Mouse (Mus musculus) hindbrain, embryonic 15.5 days (tissue): ENCODE data around the gene Nfix. TPM values are rescaled to one million over a fixed set of nuclear protein-coding genes. Genes with fewer than 3 reads are reported as not detected.

Experiments used
- ATAC-seq: fragments of 200-750 bp; cut with Nextera tagmentation; 2 replicates; pipeline ENCODE4 v1.8.0; 2017; ENCODE audit warnings: low read depth, moderate number of reproducible peaks, moderate TSS enrichment; ENCODE audit not compliant: low FRiP score
- H3K27ac ChIP-seq: fragments of 300-500 bp; sonication (generic); replicated peaks from 2 replicates; pipeline ENCODE4 v1.5.1; 2015; ENCODE audit warnings: mild to moderate bottlenecking, inconsistent platforms
- H3K27me3 ChIP-seq: fragments of 300-500 bp; sonication (generic); 2 replicates; pipeline ENCODE4 v1.6.1; 2015; ENCODE audit warnings: control low read depth, inconsistent platforms
- H3K36me3 ChIP-seq: fragments of 300-500 bp; sonication (generic); 2 replicates; pipeline ENCODE4 v1.6.1; 2015; ENCODE audit warnings: control low read depth, inconsistent platforms
- H3K4me1 ChIP-seq: fragments of 300-500 bp; sonication (generic); replicated peaks from 2 replicates; pipeline ENCODE4 v1.6.1; 2015; ENCODE audit warnings: control low read depth, inconsistent platforms
- H3K4me2 ChIP-seq: fragments of 300-500 bp; sonication (generic); 2 replicates; pipeline ENCODE4 v1.6.1; 2015; ENCODE audit warnings: moderate library complexity, mild to moderate bottlenecking, inconsistent platforms
- H3K4me3 ChIP-seq: fragments of 300-500 bp; sonication (generic); 2 replicates; pipeline ENCODE4 v1.5.1; 2015; ENCODE audit warnings: mild to moderate bottlenecking, inconsistent platforms
- H3K9ac ChIP-seq: fragments of 300-500 bp; sonication (generic); 2 replicates; pipeline ENCODE4 v1.6.1; 2015; ENCODE audit warnings: inconsistent platforms
- H3K9me3 ChIP-seq: fragments of 300-500 bp; sonication (generic); 2 replicates; pipeline ENCODE4 v1.6.1; 2016; ENCODE audit warnings: control low read depth, inconsistent platforms
- WGBS: fragments of 180-500 bp; shearing (Covaris S2); methylation state at CpG from one replicate; pipeline ENCODE4 v1.1.7; 2015; 5-methylcytosine and 5-hydroxymethylcytosine counted together
- polyA plus RNA-seq: library from polyadenylated mRNA; unstranded; fragments of >200 nt; fragmentation: Nextera tagmentation; extraction: Ambion mirVana; gene quantifications from 2 replicates; pipeline ENCODE4 v1.2.1, GENCODE M21; 2015

The Nfix gene
- polyA plus RNA-seq, 1 experiment from 2014 or later, result 87.6 TPM

DNA sequence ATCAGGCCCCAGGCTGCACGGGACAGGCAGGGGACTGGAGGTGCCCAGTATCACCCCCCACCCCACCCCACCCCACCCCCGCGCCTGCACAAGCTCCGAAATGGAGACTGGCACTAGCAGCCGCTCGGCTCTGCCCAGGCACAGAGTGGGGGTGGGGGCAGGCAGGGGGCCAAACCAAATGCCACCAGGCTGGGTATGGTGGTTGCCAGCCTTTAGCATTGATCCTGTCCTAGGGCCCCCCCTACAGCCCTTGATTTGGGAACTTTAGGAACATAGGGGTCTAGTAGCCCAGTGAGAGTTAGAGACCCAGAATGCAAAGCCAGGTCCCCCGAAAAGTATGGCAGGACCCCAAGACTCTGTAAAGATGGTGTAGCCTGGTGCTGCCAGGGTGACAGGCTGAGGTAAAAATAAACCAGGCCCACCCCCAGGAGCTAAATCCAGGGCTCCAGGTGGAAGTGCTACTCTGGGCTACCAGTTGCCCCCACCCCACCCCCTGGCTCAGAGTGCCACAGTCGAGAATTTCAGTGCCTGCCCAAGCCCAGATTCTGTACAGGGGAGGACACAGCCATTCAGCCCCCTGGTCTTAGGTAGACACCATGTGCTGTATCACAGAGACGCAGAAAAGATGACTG lies 10.2 kb downstream of the Nfix start:
- Histone ChIP-seq H3K4me1 (peaks cover 85% of the 10 kb centered on the region), H3K4me3 (no peak overlapping the region), H3K9ac (no peak overlapping the region), H3K27ac (peak overlapping the region; percentile 65), H3K9me3 (no peaks in the 10 kb centered on the region), H3K36me3 (no peaks in the 10 kb centered on the region), H3K27me3 (peaks cover 76% of the 10 kb centered on the region), H3K4me2 (peak overlapping the region; percentile 17)
- WGBS, result 56% methylated on average over 9 of the region's 9 CpGs
- 0 out of 2 replicates have a peak, but pooled peaks have one; percentile 2 for ATAC-seq

- no peak for ATAC-seq
- Histone ChIP-seq H3K4me3 (no peak overlapping the region), H3K27me3 (peaks cover 76% of the 10 kb centered on the region), H3K4me1 (peaks cover 85% of the 10 kb centered on the region), H3K9ac (no peak overlapping the region), H3K4me2 (peak overlapping the region; percentile 17), H3K36me3 (no peaks in the 10 kb centered on the region), H3K9me3 (no peaks in the 10 kb centered on the region), H3K27ac (peak overlapping the region; percentile 65)
- 40% methylated on average over 5 of the region's 5 CpGs for WGBS
These were observed 10.8 kb downstream of the Nfix start for GRCm38 (mm10) chr8:84789345-84789744.

DNA sequence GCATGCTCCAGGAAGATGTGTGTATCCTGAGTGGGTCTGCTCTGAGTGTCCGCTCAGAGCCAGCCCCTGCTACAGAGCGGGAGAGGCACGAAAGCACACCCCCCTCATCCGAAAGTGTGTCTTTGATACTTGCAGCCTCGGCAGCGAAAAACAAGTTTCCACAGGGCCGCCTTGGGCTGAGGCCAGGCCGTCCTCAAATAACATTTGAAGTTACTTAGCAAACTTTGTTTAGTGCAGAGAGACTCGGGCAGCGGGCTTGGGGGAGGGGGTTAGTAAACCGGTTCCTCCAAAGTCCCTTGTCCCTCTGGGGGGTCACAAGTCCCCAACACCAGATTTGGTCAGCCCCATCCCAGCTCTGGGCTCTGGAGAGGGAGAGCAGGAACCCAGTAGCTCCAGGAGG lies 11.2 kb downstream of the Nfix start:
- WGBS, result 14% methylated on average over 11 of the region's 11 CpGs
- no peak overlapping the region for H3K4me3 ChIP-seq
- H3K27me3 ChIP-seq, result peaks cover 74% of the 10 kb centered on the region
- H3K36me3 ChIP-seq, result no peaks in the 10 kb centered on the region
- no peak overlapping the region for H3K4me2 ChIP-seq
- H3K4me1 ChIP-seq, result peaks cover 86% of the 10 kb centered on the region
- no peak overlapping the region for H3K9ac ChIP-seq
- H3K27ac ChIP-seq, result peak overlapping the region; percentile 65
- no peaks in the 10 kb centered on the region for H3K9me3 ChIP-seq
- no peak for ATAC-seq

DNA sequence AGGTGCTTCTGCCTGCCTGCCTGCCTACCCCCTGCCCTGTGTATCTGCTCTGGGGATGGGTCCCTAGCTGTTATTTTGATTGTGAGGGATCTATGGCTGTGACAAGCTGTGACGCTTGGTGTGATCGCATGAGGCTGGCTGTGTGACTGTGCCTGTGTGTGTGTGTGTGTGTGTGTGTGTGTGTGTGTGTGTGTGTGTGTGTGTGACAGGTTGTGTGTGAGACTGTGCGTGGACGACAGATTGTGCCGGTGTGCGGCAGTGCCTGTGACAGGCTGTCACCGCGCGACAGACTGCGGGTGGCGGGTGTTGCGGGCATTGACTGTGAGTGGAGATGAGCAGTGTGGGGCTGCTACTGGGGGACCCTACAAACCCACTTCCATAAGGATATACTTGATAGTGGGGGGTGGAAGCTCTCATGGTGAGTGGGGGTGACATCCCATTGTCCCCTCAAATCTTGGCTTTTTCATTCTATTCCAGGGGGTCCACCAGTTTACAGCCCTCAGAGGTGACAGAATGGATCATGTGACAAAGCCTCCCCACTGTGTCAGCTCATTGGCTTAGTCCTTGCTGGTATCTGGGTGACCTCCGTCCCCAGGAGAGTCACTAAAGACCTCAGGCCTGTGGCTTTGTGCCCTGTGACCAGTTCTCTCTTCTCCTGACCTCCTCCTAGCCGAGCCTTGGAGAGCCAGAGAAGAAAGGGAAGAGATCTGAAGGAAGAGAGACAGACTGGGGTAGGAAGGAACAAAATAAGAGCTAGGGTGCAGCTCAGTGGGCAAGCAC lies 12.4 kb downstream of the Nfix start:
- Histone ChIP-seq H3K36me3 (no peaks in the 10 kb centered on the region), H3K27me3 (peaks cover 77% of the 10 kb centered on the region), H3K4me3 (no peak overlapping the region), H3K9ac (no peak overlapping the region), H3K4me1 (peaks cover 78% of the 10 kb centered on the region), H3K27ac (0 out of 2 replicates have a peak overlapping the region, but pooled peaks have one; percentile 65), H3K9me3 (no peaks in the 10 kb centered on the region), H3K4me2 (no peak overlapping the region)
- no peak for ATAC-seq
- 15% methylated on average over 14 of the region's 14 CpGs for WGBS

DNA sequence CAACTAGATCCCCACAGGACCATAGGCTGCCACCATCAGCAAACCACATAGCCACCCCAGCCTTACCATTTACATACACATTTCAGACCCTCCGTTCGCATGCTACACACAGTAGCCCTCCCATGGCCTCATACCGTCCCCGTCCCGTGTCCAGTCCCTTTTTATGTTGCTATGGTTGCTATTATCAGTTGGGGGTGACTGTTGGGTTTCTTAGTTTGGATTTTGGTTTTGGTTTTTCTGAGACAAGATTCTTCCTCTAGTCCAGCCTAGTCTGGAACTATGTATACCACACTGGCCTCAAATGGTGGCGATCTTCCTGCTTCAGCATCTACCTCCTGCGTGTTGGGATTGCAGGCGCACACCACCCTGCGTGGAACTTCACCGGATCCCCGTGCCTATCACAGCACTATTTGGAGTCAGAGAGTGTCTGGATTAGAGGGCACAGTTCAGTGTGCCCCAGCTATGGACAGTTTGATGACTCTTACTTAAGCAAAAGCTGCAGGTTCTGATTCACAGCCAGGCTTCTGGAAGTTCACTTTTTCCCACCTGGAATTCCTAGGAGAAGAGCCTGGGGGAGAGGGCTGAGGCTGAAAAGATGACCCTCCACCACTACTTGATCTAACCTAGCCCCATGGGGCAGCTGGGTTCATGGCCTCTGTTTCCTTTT lies 13.2 kb downstream of the Nfix start:
- WGBS, result 15% methylated on average over 11 of the region's 11 CpGs
- peak overlapping the region; percentile 18 for H3K4me2 ChIP-seq
- no peak for ATAC-seq
- no peaks in the 10 kb centered on the region for H3K36me3 ChIP-seq
- peak overlapping the region; percentile 31; the same call in 1 of the 2 replicates for H3K27ac ChIP-seq
- H3K9me3 ChIP-seq, result no peaks in the 10 kb centered on the region
- peaks cover 77% of the 10 kb centered on the region for H3K27me3 ChIP-seq
- H3K9ac ChIP-seq, result no peak overlapping the region
- no peak overlapping the region for H3K4me3 ChIP-seq
- peaks cover 73% of the 10 kb centered on the region for H3K4me1 ChIP-seq

GRCm38 (mm10) chr8:84785756-84786677 lies 14.1 kb downstream of the Nfix start:
- H3K9ac ChIP-seq, result no peak overlapping the region
- ATAC-seq, result no peak
- peak overlapping the region; percentile 50 for H3K4me2 ChIP-seq
- H3K27me3 ChIP-seq, result peaks cover 85% of the 10 kb centered on the region
- no peak overlapping the region for H3K4me3 ChIP-seq
- peaks cover 76% of the 10 kb centered on the region for H3K4me1 ChIP-seq
- H3K9me3 ChIP-seq, result no peaks in the 10 kb centered on the region
- H3K27ac ChIP-seq, result peak overlapping the region; percentile 31
- WGBS, result 7% methylated on average over 38 of the region's 38 CpGs
- H3K36me3 ChIP-seq, result no peaks in the 10 kb centered on the region

GRCm38 (mm10) chr8:84785506-84785755 lies 14.7 kb downstream of the Nfix start:
- no peak for ATAC-seq
- no peaks in the 10 kb centered on the region for H3K9me3 ChIP-seq
- peak overlapping the region; percentile 50 for H3K4me2 ChIP-seq
- peaks cover 84% of the 10 kb centered on the region for H3K27me3 ChIP-seq
- 0 out of 2 replicates have a peak overlapping the region, but pooled peaks have one; percentile 31 for H3K27ac ChIP-seq
- H3K4me1 ChIP-seq, result peaks cover 70% of the 10 kb centered on the region
- no peak overlapping the region for H3K4me3 ChIP-seq
- H3K9ac ChIP-seq, result no peak overlapping the region
- H3K36me3 ChIP-seq, result no peaks in the 10 kb centered on the region
- WGBS, result 16% methylated on average over 11 of the region's 11 CpGs

DNA sequence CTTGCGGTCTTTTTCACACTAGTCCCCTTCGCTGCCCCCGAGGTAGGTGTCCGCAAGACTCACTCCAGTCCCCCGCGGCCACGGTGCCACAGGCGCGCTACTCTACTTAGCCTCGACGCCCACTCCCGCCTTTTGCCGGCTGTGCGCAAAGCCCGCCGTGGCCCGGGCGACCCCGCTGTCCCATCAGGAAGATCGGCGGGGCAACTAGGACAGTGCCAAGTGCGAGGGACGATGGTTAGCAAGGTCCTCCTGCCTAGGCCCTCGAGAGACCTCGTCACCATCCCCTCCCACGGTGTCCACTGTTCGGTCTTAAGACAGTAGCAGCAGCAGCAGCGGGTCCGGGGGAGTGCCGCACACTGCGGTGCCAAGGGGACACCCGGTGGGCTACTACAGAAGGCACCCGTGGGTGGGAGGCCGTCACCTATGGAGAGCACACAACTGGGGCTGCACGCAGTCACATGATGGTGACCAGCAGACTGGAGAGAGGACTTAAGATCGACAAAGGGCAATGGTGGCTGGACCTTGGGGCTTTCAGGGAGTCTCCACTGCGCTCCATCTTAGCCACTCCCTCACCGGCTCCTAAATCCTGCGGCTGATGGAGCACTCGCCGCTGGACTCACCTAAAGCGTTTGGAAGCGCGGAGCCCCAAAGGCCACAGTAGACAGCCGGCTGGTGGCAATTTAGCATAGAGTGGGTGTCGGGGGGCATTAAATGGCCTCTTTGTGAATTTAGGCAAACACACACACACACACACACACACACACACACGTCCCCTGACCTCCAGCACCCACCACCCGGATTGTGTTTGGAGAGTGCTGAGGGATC lies 15.3 kb downstream of the Nfix start:
- Histone ChIP-seq H3K9ac (peak overlapping the region; percentile 7; the same call in 1 of the 2 replicates), H3K9me3 (no peaks in the 10 kb centered on the region), H3K36me3 (no peaks in the 10 kb centered on the region), H3K27ac (peak overlapping the region; percentile 6; the same call in 1 of the 2 replicates), H3K27me3 (peaks cover 79% of the 10 kb centered on the region), H3K4me2 (peak overlapping the region; percentile 50), H3K4me1 (peaks cover 65% of the 10 kb centered on the region), H3K4me3 (peak overlapping the region; percentile 20)
- 3% methylated on average over 48 of the region's 48 CpGs for WGBS
- ATAC-seq, result no peak

DNA sequence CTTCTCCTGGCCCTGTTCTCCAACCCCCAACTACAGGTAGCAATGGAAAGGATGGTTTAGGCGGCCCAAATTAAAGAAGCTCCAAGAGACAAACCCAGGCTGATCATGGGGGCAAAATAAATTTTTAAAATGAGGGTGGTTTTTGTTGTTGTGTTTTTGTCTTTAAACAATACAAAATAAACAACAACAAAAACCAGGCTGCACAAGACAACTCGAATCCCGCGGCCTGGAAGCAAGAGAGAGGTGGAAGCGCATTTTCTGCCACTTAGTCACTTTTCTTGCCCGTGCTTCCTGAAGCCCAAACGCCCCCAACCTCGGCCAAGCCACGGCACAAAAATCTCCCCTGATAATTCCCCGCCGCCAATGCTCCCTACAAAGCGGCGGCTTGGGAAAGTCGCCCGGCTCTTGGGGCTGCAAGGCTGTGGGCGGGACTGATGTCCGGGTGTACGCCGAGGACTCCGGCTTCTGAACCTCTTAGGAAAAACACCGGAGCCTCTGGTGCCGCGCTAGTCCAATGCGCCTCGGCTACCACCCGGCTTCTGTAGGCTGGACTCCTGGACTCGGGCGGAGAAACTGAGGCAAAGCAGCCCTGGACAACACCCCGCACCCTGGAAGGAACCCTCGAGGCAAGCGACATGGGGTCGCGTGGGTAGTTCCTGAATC lies 16.1 kb downstream of the Nfix start:
- peak overlapping the region; percentile 20 for H3K4me3 ChIP-seq
- H3K4me2 ChIP-seq, result peak overlapping the region; percentile 50
- H3K27ac ChIP-seq, result 0 out of 2 replicates have a peak overlapping the region, but pooled peaks have one; percentile 6
- H3K36me3 ChIP-seq, result no peaks in the 10 kb centered on the region
- WGBS, result 3% methylated on average over 33 of the region's 33 CpGs
- ATAC-seq, result no peak
- H3K27me3 ChIP-seq, result peaks cover 70% of the 10 kb centered on the region
- H3K4me1 ChIP-seq, result peaks cover 65% of the 10 kb centered on the region
- no peaks in the 10 kb centered on the region for H3K9me3 ChIP-seq
- peak overlapping the region; percentile 7; the same call in 1 of the 2 replicates for H3K9ac ChIP-seq

DNA sequence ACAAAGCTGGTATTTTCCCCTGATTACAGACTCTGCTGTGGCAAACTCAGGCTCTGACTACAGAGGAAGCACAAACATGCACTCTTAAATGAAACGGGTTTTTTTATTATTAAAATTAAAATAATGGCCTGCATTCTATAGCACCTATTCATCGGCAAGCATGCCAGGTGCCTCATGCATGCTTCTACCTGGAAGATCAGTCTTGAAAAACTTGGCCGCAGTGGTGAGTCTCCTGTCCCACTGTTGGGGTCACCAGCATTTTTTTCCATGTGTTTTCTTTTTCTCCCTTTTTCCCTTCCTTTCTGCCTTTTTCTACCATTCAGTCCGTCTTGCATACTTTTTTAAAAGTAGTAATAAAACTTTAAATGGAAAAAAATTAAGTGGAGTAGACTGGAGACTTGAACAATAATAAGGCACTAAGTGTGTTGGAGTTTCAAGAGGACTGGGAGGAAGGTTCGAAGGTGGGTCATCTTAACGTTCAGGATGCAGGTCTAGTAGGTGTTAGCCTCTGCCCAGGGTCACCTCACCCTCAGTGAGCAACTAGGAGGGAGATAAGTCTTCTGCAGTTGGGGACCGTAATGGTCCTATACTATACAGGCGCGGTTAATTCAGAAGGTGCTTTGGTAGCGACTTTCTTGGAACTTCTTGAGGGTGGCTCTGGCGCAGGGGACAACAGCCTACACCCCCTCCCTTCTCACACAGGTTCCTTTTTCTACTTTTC lies 16.8 kb downstream of the Nfix start:
- H3K27me3 ChIP-seq, result peaks cover 70% of the 10 kb centered on the region
- H3K27ac ChIP-seq, result peak overlapping the region; percentile 30; the same call in 1 of the 2 replicates
- ATAC-seq, result no peak
- 18% methylated on average over 11 of the region's 11 CpGs for WGBS
- no peaks in the 10 kb centered on the region for H3K36me3 ChIP-seq
- no peak overlapping the region for H3K9ac ChIP-seq
- peaks cover 65% of the 10 kb centered on the region for H3K4me1 ChIP-seq
- no peak overlapping the region for H3K4me3 ChIP-seq
- H3K4me2 ChIP-seq, result no peak overlapping the region
- H3K9me3 ChIP-seq, result no peaks in the 10 kb centered on the region
